Mouse (Mus musculus): ENCODE measurements at regions not wholly inside any gene's neighbourhood (a gene's known extent, or its start where the extent isn't known, plus 50 kb on each side); places are given as distances from the start of the nearest gene placed in this dataset.

DNA sequence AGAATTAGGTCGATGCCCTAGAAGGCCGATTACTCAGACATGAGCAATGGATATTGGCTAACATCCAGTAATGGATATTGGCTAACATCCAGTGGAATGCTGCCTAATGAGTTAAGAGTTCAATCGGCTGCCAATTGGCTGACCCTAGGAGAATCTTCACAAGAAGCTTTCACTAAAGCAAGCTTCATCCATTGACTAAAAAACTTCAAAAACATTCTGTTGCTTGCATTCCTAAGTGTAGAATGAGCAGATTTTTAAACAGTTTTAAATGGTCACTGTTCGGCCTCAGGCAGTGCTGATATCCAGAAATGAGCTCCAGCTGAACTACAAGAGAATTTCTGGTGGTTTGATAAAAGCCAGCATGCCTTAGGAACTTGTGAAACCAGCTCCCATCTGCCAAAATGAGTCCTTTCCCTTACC is 56.8 kb upstream of the Cenpe start:
- H3K27me3 ChIP-seq: no peaks in the 10 kb centered on the region
- ChIA-PET CTCF (interaction anchor here (1.5 to 2.1 kb wide), 2 partner anchors 13 to 20 kb away, joined by 3 to 7 read pairs; no protein-coding TSS in a partner anchor), POLR2A (no interaction called here)
- in situ Hi-C loops (cut with MboI; ENCODE audit: low pct_unique_long_range_greater_than_20kb): no loop called here
- ATAC-seq (peak; percentile 67), DNase-seq (ENCODE audit: low read depth, low spot score) (peak; percentile 20)
- no peak for TF ChIP-seq CTCF (IDR thresholded peaks at IDR 0.05)

Measured in Patski (cell line).